Mouse (Mus musculus): ENCODE data around the gene Mtmr4. TPM values are rescaled to one million over a fixed set of nuclear protein-coding genes. Genes with fewer than 3 reads are reported as not detected.
A peak's percentile ranks its signal among the peaks of the same experiment; 100 is the strongest.

Gene Mtmr4
- polyA plus RNA-seq, 1 experiment from 2014 or later: 19.3 TPM

DNA sequence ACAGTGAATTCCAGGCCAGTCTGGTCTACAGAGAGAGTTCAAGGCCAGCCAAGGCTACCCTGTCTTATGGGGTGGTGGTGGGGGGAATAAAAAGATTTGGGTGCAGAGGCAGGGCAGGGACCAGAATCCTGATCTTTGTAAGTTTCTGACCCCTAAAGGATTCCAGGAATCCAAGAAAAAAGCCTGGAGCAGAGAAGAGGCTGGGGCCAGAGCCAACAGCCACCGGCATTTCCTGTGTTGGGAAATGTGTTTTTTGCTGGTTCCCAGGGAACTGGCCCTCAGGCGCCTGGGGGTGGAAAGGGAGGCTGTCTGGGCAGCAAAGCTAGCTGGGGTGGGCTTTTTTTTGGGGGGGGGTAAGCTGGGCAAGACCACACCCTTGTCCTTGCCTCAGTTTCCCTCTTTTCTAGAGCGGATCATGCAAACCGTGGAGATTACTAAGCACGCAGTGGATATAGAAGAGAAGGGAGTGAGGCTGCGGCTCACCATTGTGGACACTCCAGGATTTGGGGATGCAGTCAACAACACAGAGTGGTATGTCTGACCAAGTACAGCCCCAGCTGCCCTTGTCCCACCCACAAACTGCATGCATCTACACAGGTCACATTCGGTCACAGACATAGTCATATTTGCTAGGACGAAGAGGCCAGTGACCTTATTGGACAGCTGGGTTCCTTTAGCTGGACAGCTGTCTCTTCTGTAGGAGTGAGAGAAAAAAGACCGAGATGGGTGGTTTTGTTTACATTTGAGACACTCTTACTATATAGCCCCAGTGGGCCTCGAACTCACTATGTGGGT is 7.1 kb upstream of the Mtmr4 start:
- Histone ChIP-seq H3K4me3 (no peak overlapping the region), H3K36me3 (no peaks in the 10 kb centered on the region), H3K4me2 (no peak overlapping the region), H3K4me1 (peaks cover 10% of the 10 kb centered on the region), H3K9me3 (replicated peaks) (no peaks in the 10 kb centered on the region), H3K27ac (no peak overlapping the region), H3K27me3 (replicated peaks) (peaks cover 23% of the 10 kb centered on the region), H3K9ac (no peak overlapping the region)
- 77% methylated on average over 10 of the region's 10 CpGs for WGBS (ENCODE audit: insufficient replicate concordance)
- ATAC-seq: no peak

DNA sequence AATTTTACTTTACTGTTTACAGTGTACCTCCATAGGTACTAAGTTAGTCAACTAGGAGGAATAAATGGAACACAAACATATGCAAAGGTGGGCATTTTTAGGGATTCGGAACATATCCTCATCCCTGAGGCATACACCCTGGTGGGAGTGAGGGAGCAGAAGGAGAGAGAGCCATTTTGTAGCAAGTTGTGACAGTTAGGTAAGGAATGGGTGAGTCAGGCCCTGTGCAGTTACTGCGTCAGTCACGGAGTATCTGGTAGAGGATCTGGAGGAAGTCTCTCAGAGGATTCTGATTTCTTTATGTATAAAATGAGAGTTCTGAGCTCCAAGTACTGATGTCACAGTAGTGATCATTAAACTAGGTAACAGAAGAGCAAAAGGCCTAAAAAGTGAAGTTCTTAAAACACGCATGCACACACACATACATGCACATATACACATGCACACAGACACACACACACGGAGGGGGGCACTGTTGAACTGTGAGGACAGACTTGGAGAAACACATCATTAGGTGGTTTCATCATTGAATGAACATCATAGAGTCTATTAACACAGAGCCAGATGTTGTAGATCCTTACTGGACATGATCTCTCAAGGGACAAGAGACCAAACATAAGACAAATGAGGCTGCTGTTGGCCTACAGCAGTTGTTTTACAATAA is 4.6 kb upstream of the Mtmr4 start:
- Histone ChIP-seq H3K36me3 (no peaks in the 10 kb centered on the region), H3K27me3 (replicated peaks) (peaks cover 2% of the 10 kb centered on the region; the same call in 1 of the 2 replicates), H3K4me3 (no peak overlapping the region), H3K9me3 (replicated peaks) (no peaks in the 10 kb centered on the region), H3K9ac (no peak overlapping the region), H3K4me2 (no peak overlapping the region), H3K4me1 (peaks cover 19% of the 10 kb centered on the region), H3K27ac (no peak overlapping the region)
- no peak for ATAC-seq
- WGBS (ENCODE audit: insufficient replicate concordance): 80% methylated on average over 5 of the region's 5 CpGs

GRCm38 (mm10) chr11:87589605-87590004 is 2.4 kb upstream of the Mtmr4 start:
- H3K4me3 ChIP-seq: no peak overlapping the region
- peaks cover 9% of the 10 kb centered on the region for H3K36me3 ChIP-seq
- peaks cover 40% of the 10 kb centered on the region for H3K4me1 ChIP-seq
- no peaks in the 10 kb centered on the region for H3K9me3 ChIP-seq (replicated peaks)
- no peaks in the 10 kb centered on the region for H3K27me3 ChIP-seq (replicated peaks)
- ATAC-seq: no peak
- H3K9ac ChIP-seq: no peak overlapping the region
- peak overlapping the region; percentile 89; the same call in 1 of the 2 replicates for H3K4me2 ChIP-seq
- 87% methylated on average over 8 of the region's 8 CpGs for WGBS (ENCODE audit: insufficient replicate concordance)
- H3K27ac ChIP-seq: no peak overlapping the region

DNA sequence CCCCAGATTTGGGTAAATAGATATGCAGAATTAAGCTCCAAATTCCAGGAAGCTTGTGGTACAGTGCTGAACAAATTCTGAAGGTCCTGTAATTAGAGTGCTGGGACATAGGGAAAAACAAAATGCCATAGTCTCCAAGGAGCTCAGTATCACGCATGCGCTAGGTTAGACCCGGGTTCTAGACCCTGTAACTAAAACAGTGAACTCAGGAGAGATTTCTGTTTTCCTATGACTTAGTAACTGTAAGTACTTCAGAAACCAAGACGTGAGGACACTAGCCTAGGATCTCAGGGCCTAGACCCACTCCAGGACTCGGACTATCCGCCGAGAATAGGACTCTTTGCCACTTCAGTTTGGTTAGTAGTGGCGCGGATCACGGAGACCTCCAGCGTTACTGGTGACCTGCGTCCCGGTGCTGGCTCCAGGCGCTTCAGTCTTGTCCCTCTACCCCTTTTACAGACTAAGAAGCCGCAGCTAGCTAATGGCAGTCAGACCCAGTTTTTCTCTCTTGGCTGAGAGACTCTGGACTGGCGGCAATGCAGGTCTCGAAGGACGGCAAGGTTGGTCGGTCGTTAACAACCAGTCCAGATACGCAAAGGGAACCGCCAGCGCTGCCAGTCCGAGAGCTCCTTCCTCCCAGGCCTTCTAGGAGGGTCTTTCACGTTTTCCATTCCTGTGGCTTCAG is 979 bp upstream of the Mtmr4 start:
- H3K27me3 ChIP-seq (replicated peaks): no peaks in the 10 kb centered on the region
- H3K9ac ChIP-seq: peak overlapping the region; percentile 87
- H3K27ac ChIP-seq: peak overlapping the region; percentile 88
- peak overlapping the region; percentile 76 for H3K4me3 ChIP-seq
- H3K9me3 ChIP-seq (replicated peaks): no peaks in the 10 kb centered on the region
- peak overlapping the region; percentile 89 for H3K4me2 ChIP-seq
- H3K36me3 ChIP-seq: peaks cover 9% of the 10 kb centered on the region
- peaks cover 54% of the 10 kb centered on the region for H3K4me1 ChIP-seq
- ATAC-seq: no peak
- 1% methylated on average over 25 of the region's 25 CpGs for WGBS (ENCODE audit: insufficient replicate concordance)

- H3K4me1 ChIP-seq: peaks cover 65% of the 10 kb centered on the region
- WGBS (ENCODE audit: insufficient replicate concordance): under 1% methylated on average over 15 of the region's 15 CpGs
- H3K4me2 ChIP-seq: peak overlapping the region; percentile 89
- ATAC-seq: no peak
- peak overlapping the region; percentile 76 for H3K4me3 ChIP-seq
- peaks cover 19% of the 10 kb centered on the region for H3K36me3 ChIP-seq
- peak overlapping the region; percentile 88 for H3K27ac ChIP-seq
- H3K27me3 ChIP-seq (replicated peaks): no peaks in the 10 kb centered on the region
- no peaks in the 10 kb centered on the region for H3K9me3 ChIP-seq (replicated peaks)
- H3K9ac ChIP-seq: peak overlapping the region; percentile 79
These were observed 363 bp downstream of the Mtmr4 start for GRCm38 (mm10) chr11:87592354-87592695.

- H3K36me3 ChIP-seq: peaks cover 25% of the 10 kb centered on the region
These were observed 994 bp downstream of the Mtmr4 start for GRCm38 (mm10) chr11:87592713-87593598.

DNA sequence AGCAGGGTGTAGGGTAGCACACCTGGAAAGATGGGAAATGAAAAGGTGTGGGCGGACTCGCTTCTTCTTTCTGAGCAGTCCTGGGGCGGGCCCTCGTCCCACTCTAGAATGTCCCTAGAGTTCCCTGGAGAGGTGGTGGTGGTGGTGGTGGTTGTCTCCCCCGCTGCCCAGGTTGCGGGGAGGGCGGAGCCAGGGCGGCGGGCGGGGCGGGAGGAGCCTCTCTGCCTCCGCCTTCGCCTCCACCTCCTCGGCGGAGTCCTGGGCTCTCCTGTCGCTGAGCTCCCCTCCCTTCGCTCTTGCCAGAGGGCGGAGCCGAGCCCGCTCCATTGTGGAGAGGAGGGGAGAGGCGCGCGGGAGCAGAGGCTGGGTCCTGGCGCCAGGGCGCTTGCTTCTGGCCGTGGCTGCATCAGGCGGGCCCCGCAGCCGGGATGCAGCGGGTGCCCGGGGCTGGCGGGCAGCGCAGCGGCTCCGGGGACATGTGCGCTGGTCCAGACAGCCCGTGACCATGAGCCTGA is 3.4 kb downstream of the Mtmr4 start:
- H3K27ac ChIP-seq: peak overlapping the region; percentile 66
- no peaks in the 10 kb centered on the region for H3K9me3 ChIP-seq (replicated peaks)
- H3K9ac ChIP-seq: peak overlapping the region; percentile 77
- H3K36me3 ChIP-seq: peaks cover 49% of the 10 kb centered on the region
- H3K4me2 ChIP-seq: peak overlapping the region; percentile 97
- no peaks in the 10 kb centered on the region for H3K27me3 ChIP-seq (replicated peaks)
- WGBS (ENCODE audit: insufficient replicate concordance): 3% methylated on average over 36 of the region's 37 CpGs
- peaks cover 50% of the 10 kb centered on the region for H3K4me1 ChIP-seq
- H3K4me3 ChIP-seq: peak overlapping the region; percentile 64
- ATAC-seq: peak; percentile 46

More at GRCm38 (mm10) chr11:87592713-87593598, 994 bp downstream of the Mtmr4 start:
- peak overlapping the region; percentile 76 for H3K4me3 ChIP-seq
- H3K4me2 ChIP-seq: peak overlapping the region; percentile 89
- peak overlapping the region; percentile 88 for H3K27ac ChIP-seq
- H3K9me3 ChIP-seq (replicated peaks): no peaks in the 10 kb centered on the region
- no peak for ATAC-seq
- H3K27me3 ChIP-seq (replicated peaks): no peaks in the 10 kb centered on the region
- 31% methylated on average over 13 of the region's 13 CpGs for WGBS (ENCODE audit: insufficient replicate concordance)
- peaks cover 65% of the 10 kb centered on the region for H3K4me1 ChIP-seq
- peak overlapping the region; percentile 79 for H3K9ac ChIP-seq

- peak overlapping the region; percentile 77 for H3K9ac ChIP-seq
- 49% methylated on average over 7 of the region's 7 CpGs for WGBS (ENCODE audit: insufficient replicate concordance)
- peak overlapping the region; percentile 66 for H3K27ac ChIP-seq
- H3K36me3 ChIP-seq: peaks cover 55% of the 10 kb centered on the region
- H3K9me3 ChIP-seq (replicated peaks): no peaks in the 10 kb centered on the region
- ATAC-seq: no peak
- no peaks in the 10 kb centered on the region for H3K27me3 ChIP-seq (replicated peaks)
- peak overlapping the region; percentile 64 for H3K4me3 ChIP-seq
- peak overlapping the region; percentile 97 for H3K4me2 ChIP-seq
- H3K4me1 ChIP-seq: peaks cover 46% of the 10 kb centered on the region
These were observed 4.0 kb downstream of the Mtmr4 start for GRCm38 (mm10) chr11:87595976-87596375.

GRCm38 (mm10) chr11:87596492-87596891 is 4.5 kb downstream of the Mtmr4 start:
- no peak for ATAC-seq
- Histone ChIP-seq H3K4me3 (no peak overlapping the region), H3K9me3 (replicated peaks) (no peaks in the 10 kb centered on the region), H3K27ac (no peak overlapping the region), H3K27me3 (replicated peaks) (no peaks in the 10 kb centered on the region), H3K36me3 (peaks cover 61% of the 10 kb centered on the region), H3K9ac (peak overlapping the region; percentile 77; the same call in 1 of the 2 replicates), H3K4me2 (peak overlapping the region; percentile 97), H3K4me1 (peaks cover 46% of the 10 kb centered on the region)
- WGBS (ENCODE audit: insufficient replicate concordance): 72% methylated on average over 2 of the region's 2 CpGs

- Histone ChIP-seq H3K9me3 (replicated peaks) (no peaks in the 10 kb centered on the region), H3K9ac (no peak overlapping the region), H3K27ac (no peak overlapping the region), H3K4me2 (no peak overlapping the region), H3K36me3 (peaks cover 66% of the 10 kb centered on the region), H3K4me1 (peaks cover 46% of the 10 kb centered on the region), H3K4me3 (no peak overlapping the region), H3K27me3 (replicated peaks) (no peaks in the 10 kb centered on the region)
- ATAC-seq: no peak
These were observed 5.1 kb downstream of the Mtmr4 start for GRCm38 (mm10) chr11:87597061-87597460.

DNA sequence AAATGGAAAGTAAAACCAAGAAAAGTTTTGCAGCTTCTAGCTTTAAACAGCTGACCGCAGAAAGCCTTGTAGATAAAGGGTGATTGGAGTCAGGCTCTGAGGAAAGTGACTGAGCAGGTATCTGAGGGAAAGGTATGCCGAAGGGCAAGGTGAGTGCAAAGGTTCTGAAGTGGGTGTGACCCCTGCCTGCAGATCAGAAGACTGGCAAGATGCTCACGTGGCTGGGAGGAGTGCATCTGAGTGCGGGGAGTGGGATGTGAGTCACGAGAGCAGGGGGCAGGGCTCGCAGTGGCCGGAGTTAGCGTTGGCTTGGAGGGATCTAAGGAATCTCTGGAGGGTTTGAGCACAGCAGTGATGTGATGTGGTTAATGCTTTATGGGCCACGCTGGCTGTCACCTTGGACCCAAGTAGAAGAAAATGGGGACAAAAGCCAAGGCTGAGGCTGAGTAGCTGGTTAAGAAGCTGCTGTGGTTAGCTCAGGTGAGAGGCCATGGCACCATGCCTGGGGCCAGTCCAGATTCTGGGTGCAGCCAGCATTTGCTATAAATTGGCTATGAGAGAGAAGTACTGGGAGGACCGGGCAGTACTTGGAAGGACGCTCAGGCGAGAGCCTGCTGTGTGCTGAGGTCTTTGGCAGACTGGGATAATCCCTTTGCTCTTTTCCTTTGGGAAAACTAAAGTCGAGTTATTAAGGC is 7.6 kb downstream of the Mtmr4 start:
- WGBS (ENCODE audit: insufficient replicate concordance): 89% methylated on average over 13 of the region's 13 CpGs
- H3K27me3 ChIP-seq (replicated peaks): no peaks in the 10 kb centered on the region
- no peaks in the 10 kb centered on the region for H3K9me3 ChIP-seq (replicated peaks)
- H3K4me1 ChIP-seq: peaks cover 26% of the 10 kb centered on the region
- ATAC-seq: no peak
- no peak overlapping the region for H3K4me2 ChIP-seq
- peaks cover 83% of the 10 kb centered on the region for H3K36me3 ChIP-seq
- no peak overlapping the region for H3K27ac ChIP-seq
- H3K9ac ChIP-seq: no peak overlapping the region
- H3K4me3 ChIP-seq: no peak overlapping the region
